Mouse (Mus musculus) midbrain, embryonic 10.5 days (tissue): ENCODE results near the gene Tnpo1. TPM values are rescaled to one million over a fixed set of nuclear protein-coding genes. Genes with fewer than 3 reads are reported as not detected.

Experiments used
- DNase-seq: peaks from one replicate; pipeline ENCODE4 v3.0.0-alpha.2; 2017; ENCODE audit warnings: low spot score
- H3K27ac ChIP-seq: fragments of 300-500 bp; sonication (generic); replicated peaks from 2 replicates; pipeline ENCODE4 v1.5.1; 2016; ENCODE audit warnings: mild to moderate bottlenecking
- H3K27me3 ChIP-seq: fragments of 300-500 bp; sonication (generic); 2 replicates; pipeline ENCODE4 v1.6.1; 2016; ENCODE audit warnings: low read depth, mild to moderate bottlenecking; ENCODE audit not compliant: poor library complexity, severe bottlenecking
- H3K36me3 ChIP-seq: fragments of 300-500 bp; sonication (generic); 2 replicates; pipeline ENCODE4 v1.6.1; 2016; ENCODE audit warnings: mild to moderate bottlenecking, moderate library complexity
- H3K4me1 ChIP-seq: fragments of 300-500 bp; sonication (generic); 2 replicates; pipeline ENCODE4 v1.6.1; 2016
- H3K4me3 ChIP-seq: fragments of 300-500 bp; sonication (generic); 2 replicates; pipeline ENCODE4 v1.5.1; 2016; ENCODE audit warnings: mild to moderate bottlenecking, moderate library complexity
- H3K9me3 ChIP-seq: fragments of 300-500 bp; sonication (generic); replicated peaks from 2 replicates; pipeline ENCODE4 v1.6.1; 2016; ENCODE audit warnings: mild to moderate bottlenecking
- WGBS: fragments of 180-500 bp; shearing (Covaris S2); methylation state at CpG from one replicate; pipeline ENCODE4 v1.1.7; 2016; 5-methylcytosine and 5-hydroxymethylcytosine counted together
- polyA plus RNA-seq: library from polyadenylated mRNA; unstranded; fragments of >200 nt; fragmentation: Nextera tagmentation; extraction: Ambion mirVana; gene quantifications from 2 replicates; pipeline ENCODE4 v1.2.1, GENCODE M21; 2016

The Tnpo1 gene
- polyA plus RNA-seq, 1 experiment from 2014 or later, result 75.1 TPM

DNA sequence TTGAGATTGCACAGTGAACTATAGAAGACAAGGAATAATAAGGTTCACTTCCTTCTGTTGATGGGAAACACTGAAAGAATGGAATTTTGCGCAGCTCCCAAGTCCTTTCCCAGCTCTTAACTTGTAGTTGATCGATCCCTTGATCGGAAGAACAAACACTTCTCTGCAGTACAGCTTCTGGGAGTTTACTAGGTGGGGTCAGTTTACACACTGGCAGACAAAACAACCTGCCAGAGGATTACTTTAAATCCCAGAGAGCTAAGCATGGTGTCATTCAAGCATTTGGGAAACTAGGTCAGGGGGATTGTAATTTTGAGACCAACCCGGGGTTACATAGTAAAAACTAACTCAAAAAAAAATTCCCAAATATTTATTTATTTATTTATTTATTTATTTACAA, 22.0 kb upstream of the Tnpo1 start:
- Histone ChIP-seq H3K9me3 (no peaks in the 10 kb centered on the region), H3K4me3 (no peak overlapping the region), H3K27me3 (no peaks in the 10 kb centered on the region), H3K4me1 (peaks cover 21% of the 10 kb centered on the region), H3K27ac (no peak overlapping the region), H3K36me3 (no peaks in the 10 kb centered on the region)
- 38% methylated on average over 4 of the region's 4 CpGs for WGBS
- no peak for DNase-seq

GRCm38 (mm10) chr13:98946434-98946833, 20.2 kb upstream of the Tnpo1 start:
- no peak for DNase-seq
- 91% methylated on average over 7 of the region's 7 CpGs for WGBS
- Histone ChIP-seq H3K36me3 (no peaks in the 10 kb centered on the region), H3K4me3 (no peak overlapping the region), H3K4me1 (peaks cover 21% of the 10 kb centered on the region), H3K9me3 (no peaks in the 10 kb centered on the region), H3K27me3 (no peaks in the 10 kb centered on the region), H3K27ac (no peak overlapping the region)

DNA sequence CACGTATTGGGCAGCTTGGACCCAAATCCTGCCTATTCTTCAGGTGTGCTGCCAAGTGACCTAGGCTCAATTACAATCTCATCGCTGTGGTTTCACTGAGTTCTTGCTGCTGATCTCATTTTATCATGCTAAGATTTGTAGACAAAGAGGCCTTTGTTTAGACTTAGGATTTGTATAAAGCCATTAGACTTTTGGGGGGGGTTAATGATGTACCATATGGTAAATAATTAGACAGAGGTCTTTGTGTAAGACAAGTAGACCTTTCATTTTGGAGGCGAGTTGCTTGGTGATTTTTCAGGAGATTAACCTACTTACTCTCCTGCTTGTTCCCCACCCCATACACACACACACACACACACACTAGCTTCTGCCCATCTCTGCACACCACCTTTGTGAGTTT, 19.7 kb upstream of the Tnpo1 start:
- H3K27me3 ChIP-seq, result no peaks in the 10 kb centered on the region
- H3K4me3 ChIP-seq, result no peak overlapping the region
- H3K9me3 ChIP-seq, result no peaks in the 10 kb centered on the region
- WGBS, result 60% methylated on average over 3 of the region's 3 CpGs
- DNase-seq, result no peak
- peaks cover 21% of the 10 kb centered on the region for H3K4me1 ChIP-seq
- no peak overlapping the region for H3K27ac ChIP-seq
- H3K36me3 ChIP-seq, result no peaks in the 10 kb centered on the region

DNA sequence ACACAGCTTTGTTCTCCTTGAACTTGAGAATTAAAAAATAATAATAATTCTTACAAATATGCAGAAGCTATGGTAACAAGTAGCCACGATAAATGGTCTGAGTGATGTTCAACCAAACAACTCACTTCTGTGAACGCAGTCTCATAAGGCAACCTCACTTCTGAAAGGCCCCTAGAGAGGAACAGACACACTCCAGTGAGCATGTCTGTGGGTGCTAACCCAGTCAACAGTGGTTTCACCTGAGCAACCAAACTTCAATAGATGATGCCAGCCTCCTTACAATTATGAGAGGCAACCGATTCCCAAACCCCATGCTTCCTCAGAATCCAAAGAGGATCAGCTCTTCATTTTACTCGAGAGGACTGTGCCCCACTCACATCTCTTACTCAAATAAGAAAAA, 19.2 kb upstream of the Tnpo1 start:
- H3K9me3 ChIP-seq, result no peaks in the 10 kb centered on the region
- H3K27ac ChIP-seq, result no peak overlapping the region
- no peaks in the 10 kb centered on the region for H3K27me3 ChIP-seq
- WGBS, result 90% methylated on average over 4 of the region's 4 CpGs
- H3K36me3 ChIP-seq, result no peaks in the 10 kb centered on the region
- no peak overlapping the region for H3K4me3 ChIP-seq
- no peak for DNase-seq
- peaks cover 21% of the 10 kb centered on the region for H3K4me1 ChIP-seq

DNA sequence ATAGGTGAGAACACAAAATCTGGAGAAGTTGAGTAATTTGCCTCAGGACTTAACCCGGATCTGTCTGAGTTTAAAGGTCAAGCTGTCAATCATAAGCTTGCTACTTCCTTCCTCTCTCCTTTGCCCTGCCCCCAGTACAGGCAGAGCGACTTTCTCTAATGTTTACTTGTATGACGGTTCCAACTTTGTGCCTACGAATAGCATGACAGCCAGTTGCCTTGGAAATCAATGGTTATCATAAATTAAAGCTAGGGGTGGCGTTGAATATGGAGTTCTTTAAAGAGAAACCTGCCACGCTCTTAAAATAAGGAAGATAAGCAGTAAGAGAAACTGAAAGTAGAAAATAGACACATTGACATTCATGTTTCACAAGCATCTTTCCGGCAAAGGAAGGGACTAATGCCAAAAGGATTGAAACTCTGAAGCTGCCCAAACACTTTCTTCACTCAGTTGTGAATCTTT, 18.5 kb upstream of the Tnpo1 start:
- Histone ChIP-seq H3K4me3 (no peak overlapping the region), H3K36me3 (no peaks in the 10 kb centered on the region), H3K27me3 (no peaks in the 10 kb centered on the region), H3K4me1 (peaks cover 21% of the 10 kb centered on the region), H3K9me3 (no peaks in the 10 kb centered on the region), H3K27ac (no peak overlapping the region)
- no peak for DNase-seq
- 89% methylated on average over 7 of the region's 7 CpGs for WGBS

DNA sequence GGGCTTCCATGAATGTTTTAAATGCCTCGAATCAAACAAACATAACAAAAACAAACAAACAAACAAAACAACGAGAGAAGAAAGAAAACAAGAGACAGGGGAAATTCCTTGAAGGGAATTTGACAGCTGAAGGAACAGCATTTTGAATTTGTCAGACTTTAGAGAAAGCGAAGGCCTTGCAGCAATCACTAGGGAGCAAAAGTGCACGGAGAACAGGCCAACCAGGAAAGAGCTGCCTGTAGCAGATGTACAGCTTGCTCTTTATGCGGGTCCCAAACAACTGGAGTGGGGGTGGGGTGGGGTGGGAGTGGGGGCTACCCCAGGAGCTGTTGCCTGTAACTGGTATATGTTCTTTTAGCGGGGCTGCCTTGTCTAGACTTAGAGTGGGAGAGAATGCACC, 16.2 kb upstream of the Tnpo1 start:
- H3K27ac ChIP-seq, result no peak overlapping the region
- H3K36me3 ChIP-seq, result no peaks in the 10 kb centered on the region
- no peak overlapping the region for H3K4me3 ChIP-seq
- WGBS, result 73% methylated on average over 6 of the region's 6 CpGs
- no peak for DNase-seq
- peaks cover 12% of the 10 kb centered on the region for H3K4me1 ChIP-seq
- H3K27me3 ChIP-seq, result no peaks in the 10 kb centered on the region
- no peaks in the 10 kb centered on the region for H3K9me3 ChIP-seq

DNA sequence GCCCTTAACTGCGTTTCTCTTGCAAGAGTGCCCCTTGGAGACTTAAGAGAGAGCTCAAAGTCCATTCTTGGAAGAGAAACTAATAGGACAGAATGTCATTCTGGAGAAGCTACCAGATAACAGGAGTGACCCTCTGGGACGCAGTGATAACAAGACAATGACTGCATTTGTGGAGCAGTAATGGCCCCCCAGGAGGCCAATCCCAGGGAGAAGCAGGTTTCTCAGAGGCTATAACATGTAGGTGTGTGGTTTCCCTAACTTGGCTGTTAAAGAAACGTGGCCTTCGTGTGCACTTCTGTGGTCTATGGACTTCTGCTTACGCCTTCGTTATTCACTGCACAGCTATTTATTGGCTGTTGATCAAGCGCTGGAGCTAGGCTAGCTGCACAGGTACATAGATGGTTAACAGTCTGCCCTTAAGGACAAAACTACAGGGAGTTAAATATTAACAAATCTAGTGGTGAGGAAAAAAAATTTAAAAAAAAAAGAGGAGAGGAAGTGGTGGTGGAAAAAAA, 15.7 kb upstream of the Tnpo1 start:
- 86% methylated on average over 7 of the region's 7 CpGs for WGBS
- no peaks in the 10 kb centered on the region for H3K36me3 ChIP-seq
- no peak overlapping the region for H3K4me3 ChIP-seq
- no peak overlapping the region for H3K27ac ChIP-seq
- peaks cover 10% of the 10 kb centered on the region for H3K4me1 ChIP-seq
- H3K27me3 ChIP-seq, result no peaks in the 10 kb centered on the region
- DNase-seq, result no peak
- H3K9me3 ChIP-seq, result no peaks in the 10 kb centered on the region

GRCm38 (mm10) chr13:98937108-98937507, 10.9 kb upstream of the Tnpo1 start:
- Histone ChIP-seq H3K36me3 (no peaks in the 10 kb centered on the region), H3K9me3 (no peaks in the 10 kb centered on the region), H3K4me1 (no peaks in the 10 kb centered on the region), H3K4me3 (no peak overlapping the region), H3K27ac (no peak overlapping the region), H3K27me3 (no peaks in the 10 kb centered on the region)
- 85% methylated on average over 6 of the region's 6 CpGs for WGBS
- DNase-seq, result no peak

- no peak for DNase-seq
- Histone ChIP-seq H3K4me3 (no peak overlapping the region), H3K4me1 (peaks cover 18% of the 10 kb centered on the region), H3K36me3 (peaks cover 5% of the 10 kb centered on the region), H3K27ac (no peak overlapping the region), H3K9me3 (no peaks in the 10 kb centered on the region), H3K27me3 (no peaks in the 10 kb centered on the region)
- WGBS, result 96% methylated on average over 2 of the region's 2 CpGs
These were observed 2.7 kb upstream of the Tnpo1 start for GRCm38 (mm10) chr13:98928908-98929307.

DNA sequence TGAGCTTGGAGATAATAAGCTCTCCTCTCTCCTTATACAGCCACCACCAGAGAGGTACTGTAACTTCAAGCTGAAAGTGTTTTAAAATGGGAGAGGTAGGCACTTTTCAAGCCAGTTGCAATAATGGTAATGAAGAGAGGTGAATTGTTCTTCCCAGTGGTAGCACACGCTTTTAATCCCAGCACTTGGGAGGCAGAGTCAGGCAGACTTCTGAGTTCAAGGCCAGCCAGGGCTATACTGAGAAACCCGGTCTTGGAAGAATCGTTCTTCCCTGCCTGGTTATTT, 716 bp upstream of the Tnpo1 start:
- Histone ChIP-seq H3K4me3 (peak overlapping the region; percentile 99), H3K4me1 (peaks cover 18% of the 10 kb centered on the region), H3K36me3 (peaks cover 25% of the 10 kb centered on the region), H3K27ac (peak overlapping the region; percentile 100), H3K9me3 (peaks cover 10% of the 10 kb centered on the region), H3K27me3 (no peaks in the 10 kb centered on the region)
- 86% methylated on average over 3 of the region's 3 CpGs for WGBS
- DNase-seq, result no peak

GRCm38 (mm10) chr13:98925486-98926212, 535 bp downstream of the Tnpo1 start:
- DNase-seq, result no peak
- WGBS, result under 1% methylated on average over 66 of the region's 66 CpGs
- Histone ChIP-seq H3K27me3 (no peaks in the 10 kb centered on the region), H3K4me1 (peaks cover 18% of the 10 kb centered on the region), H3K9me3 (peaks cover 17% of the 10 kb centered on the region), H3K4me3 (peak overlapping the region; percentile 99), H3K36me3 (peaks cover 38% of the 10 kb centered on the region), H3K27ac (peak overlapping the region; percentile 100)

GRCm38 (mm10) chr13:98924897-98925485, 1.2 kb downstream of the Tnpo1 start:
- DNase-seq, result no peak
- Histone ChIP-seq H3K4me3 (peak overlapping the region; percentile 99), H3K9me3 (peaks cover 17% of the 10 kb centered on the region), H3K27me3 (no peaks in the 10 kb centered on the region), H3K27ac (peak overlapping the region; percentile 100), H3K36me3 (peaks cover 44% of the 10 kb centered on the region), H3K4me1 (peaks cover 18% of the 10 kb centered on the region)
- WGBS, result 29% methylated on average over 11 of the region's 11 CpGs

GRCm38 (mm10) chr13:98922806-98923205, 3.4 kb downstream of the Tnpo1 start:
- peaks cover 18% of the 10 kb centered on the region for H3K4me1 ChIP-seq
- no peak overlapping the region for H3K27ac ChIP-seq
- DNase-seq, result no peak
- 98% methylated on average over 3 of the region's 3 CpGs for WGBS
- H3K4me3 ChIP-seq, result no peak overlapping the region
- H3K36me3 ChIP-seq, result peaks cover 66% of the 10 kb centered on the region
- H3K27me3 ChIP-seq, result no peaks in the 10 kb centered on the region
- H3K9me3 ChIP-seq, result peaks cover 17% of the 10 kb centered on the region
